Mouse (Mus musculus): ENCODE measurements around the gene Gpr132. TPM values are rescaled to one million over a fixed set of nuclear protein-coding genes. Genes with fewer than 3 reads are reported as not detected.

Gene Gpr132
- polyA plus RNA-seq (2012; rRNA removed), result 3.0 TPM in 2 replicates

DNA sequence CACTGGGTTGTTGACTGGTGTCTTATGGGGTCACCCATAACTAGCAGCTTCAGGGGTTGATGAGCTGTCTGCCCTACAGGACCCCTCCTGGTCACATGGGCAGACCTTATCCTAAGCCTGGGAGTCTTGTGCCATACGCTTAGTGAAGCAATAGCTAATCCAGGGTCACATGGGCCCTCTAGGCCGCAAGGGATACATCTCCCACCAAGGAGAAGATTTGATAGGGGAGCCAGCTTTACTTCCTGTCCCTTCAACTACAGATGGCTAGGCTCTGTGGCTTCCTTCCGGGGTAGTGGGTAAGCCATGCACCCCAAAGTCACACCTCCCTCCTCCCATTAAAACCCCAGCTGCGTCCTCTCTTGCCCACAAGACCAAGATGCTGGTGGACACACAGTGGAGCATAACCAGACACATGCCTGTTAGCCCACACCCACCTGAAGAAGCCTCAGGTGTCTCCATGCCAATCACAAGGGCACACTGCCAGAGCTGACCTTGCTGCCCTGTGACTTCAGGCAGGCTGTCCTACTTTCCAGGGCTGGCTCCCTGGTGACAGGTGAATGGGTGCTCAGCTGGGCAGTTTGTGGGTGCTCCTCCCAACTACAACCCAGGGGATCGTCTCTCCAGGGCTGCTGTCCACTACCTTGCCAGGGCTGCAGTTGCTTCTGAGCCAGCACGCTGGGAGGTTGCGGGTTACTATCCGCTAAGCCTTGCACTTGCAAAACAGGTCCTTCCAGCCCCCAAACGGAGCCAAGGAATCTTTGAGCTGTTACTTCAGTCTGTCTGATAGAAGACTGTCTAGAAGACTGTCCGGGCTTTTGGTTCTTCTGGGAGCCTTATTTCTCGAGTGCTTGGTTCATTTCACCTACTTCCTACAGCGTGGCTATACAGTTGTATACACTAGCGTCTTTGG, at the start of gene Gpr132:
TSS of gene Gpr132 (minus strand) at position 51 of the 910 bp plus-strand sequence.

GRCm38 (mm10) chr12:112829244-112829864, 38.7 kb downstream of the Gpr132 start, which contains the start of gene Cdca4:
Cdca4 (minus strand) TSS chr12:112829423.

DNA sequence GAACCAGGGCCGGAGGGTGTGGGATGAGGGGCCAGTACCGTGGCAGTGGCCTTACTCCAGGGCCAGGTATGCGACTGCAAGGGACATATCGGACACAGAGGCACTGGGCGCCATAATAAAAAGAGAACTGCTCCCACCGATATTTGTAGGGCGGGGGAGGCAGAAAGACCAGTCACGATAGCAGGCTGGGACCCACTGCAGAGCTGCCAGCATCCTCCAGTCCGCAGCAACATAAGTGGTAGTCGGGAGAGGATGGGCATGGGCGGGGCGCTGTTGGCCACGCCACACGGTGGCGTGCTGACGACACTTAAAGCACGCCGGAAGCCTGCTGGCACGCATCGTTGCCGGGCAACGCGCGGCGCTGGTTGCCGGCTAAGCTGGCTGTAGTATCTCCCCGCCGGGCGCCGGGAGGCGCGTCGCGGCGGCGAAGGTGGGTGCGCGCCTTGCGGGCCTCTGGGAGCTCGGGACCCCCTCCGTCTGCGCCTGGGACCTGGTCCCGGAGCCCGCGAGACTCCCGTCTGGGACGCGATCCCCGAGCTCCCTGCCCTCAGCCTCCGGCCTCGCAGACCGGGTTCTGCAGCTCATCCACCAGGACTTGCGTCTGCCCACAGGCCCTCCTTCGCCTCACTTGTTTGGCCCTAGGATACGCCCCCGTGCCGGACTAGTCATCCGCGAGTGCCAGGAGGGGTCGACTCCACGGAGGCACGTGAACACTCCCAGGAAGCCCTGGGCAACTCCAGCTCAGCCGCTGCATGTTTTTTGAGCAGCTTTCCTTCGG, 59.3 kb downstream of the Gpr132 start, which contains the start of gene Clba1:
TSS of gene Clba1 (plus strand) at position 351 of the 778 bp plus-strand sequence.

DNA sequence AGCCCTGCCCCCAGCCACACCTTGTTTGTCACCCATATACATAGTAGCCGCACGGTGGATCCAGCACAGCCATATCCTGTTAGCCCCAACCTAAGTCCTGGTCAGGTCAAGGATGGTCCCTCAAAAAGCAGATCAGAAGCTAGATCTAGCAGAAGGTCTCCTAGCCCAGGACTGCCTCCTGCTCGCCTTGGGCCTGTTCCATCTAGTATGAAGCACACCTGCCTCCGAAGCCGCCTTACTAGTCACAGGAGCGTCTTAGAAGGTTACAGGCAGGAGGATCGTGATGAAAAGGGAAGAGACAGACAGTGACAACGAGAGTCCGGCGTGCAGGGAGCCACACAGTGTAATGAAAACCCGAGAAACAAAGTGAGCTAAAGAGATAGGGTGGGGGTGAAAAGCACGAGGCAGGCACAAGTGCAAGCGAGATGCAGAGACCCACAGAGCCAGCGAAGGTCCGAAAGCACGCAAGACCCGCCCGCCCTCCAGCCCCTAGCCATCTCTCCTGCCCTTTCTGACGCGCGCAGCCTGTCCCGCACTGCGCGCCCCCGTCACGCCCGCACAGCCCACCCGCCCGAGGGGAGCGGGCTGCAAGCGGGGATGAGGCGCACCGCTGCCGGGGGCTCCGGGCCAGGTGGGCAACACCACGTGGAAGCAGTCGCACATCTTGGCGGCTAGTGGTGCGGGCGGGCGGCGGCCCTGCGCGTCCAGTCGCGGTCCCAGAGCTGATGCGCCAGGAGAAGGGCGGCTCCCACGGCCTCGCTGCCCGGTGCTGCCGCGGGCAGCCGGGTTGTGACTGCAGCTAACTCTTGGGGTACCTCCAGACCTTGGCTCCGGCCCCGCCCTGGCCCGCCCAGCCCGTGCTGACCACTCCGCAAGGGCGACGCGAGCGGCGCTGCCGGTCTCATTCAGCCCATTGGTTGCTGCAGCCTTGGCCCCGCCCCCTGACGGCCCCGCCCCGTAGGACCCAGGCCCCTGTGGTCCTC, 65.9 kb downstream of the Gpr132 start, which contains the start of gene Ahnak2:
TSS of gene Ahnak2 (minus strand) at position 794 of the 983 bp plus-strand sequence.

Other genes with a start within 250 kb of the Gpr132 start
- 3.7 and 4.5 TPM in 2 replicates for gene Adssl1, start 248.2 kb downstream of the Gpr132 start, polyA plus RNA-seq (2012; rRNA removed)
- 141 and 169 TPM in 2 replicates for gene Siva1, start 223.5 kb downstream of the Gpr132 start, polyA plus RNA-seq (2012; rRNA removed)
- gene Akt1, start 193.3 kb downstream of the Gpr132 start, polyA plus RNA-seq (2012; rRNA removed), result 246 and 258 TPM in 2 replicates
- gene Zbtb42, start 189.4 kb downstream of the Gpr132 start, polyA plus RNA-seq (2012; rRNA removed), result 17.9 and 20.4 TPM in 2 replicates
- 82.4 and 97.6 TPM in 2 replicates for gene Cep170b, start 147.8 kb downstream of the Gpr132 start, polyA plus RNA-seq (2012; rRNA removed)
- 41.6 and 50.1 TPM in 2 replicates for gene Pld4, start 107.6 kb downstream of the Gpr132 start, polyA plus RNA-seq (2012; rRNA removed)
- gene Ahnak2, start 65.6 kb downstream of the Gpr132 start, polyA plus RNA-seq (2012; rRNA removed), result 17.4 and 19.1 TPM in 2 replicates
- 14.1 and 19.2 TPM in 2 replicates for gene Clba1, start 59.3 kb downstream of the Gpr132 start, polyA plus RNA-seq (2012; rRNA removed)
- gene Cdca4, start 38.8 kb downstream of the Gpr132 start, polyA plus RNA-seq (2012; rRNA removed), result 33.5 and 36.9 TPM in 2 replicates
- gene Jag2, start 61.5 kb upstream of the Gpr132 start, polyA plus RNA-seq (2012; rRNA removed), result 51.9 and 56.8 TPM in 2 replicates
- 59.3 and 65.9 TPM in 2 replicates for gene Nudt14, start 73.9 kb upstream of the Gpr132 start, polyA plus RNA-seq (2012; rRNA removed)
- gene Btbd6, start 108.3 kb upstream of the Gpr132 start, polyA plus RNA-seq (2012; rRNA removed), result 154 and 177 TPM in 2 replicates
- 187 and 302 TPM in 2 replicates for gene Brf1, start 132.5 kb upstream of the Gpr132 start, polyA plus RNA-seq (2012; rRNA removed)
- gene Pacs2, start 146.3 kb upstream of the Gpr132 start, polyA plus RNA-seq (2012; rRNA removed), result 62.7 and 66.0 TPM in 2 replicates
- 0.55 TPM in 1 of 2 replicates, not detected in the other for gene Tex22, start 206.3 kb upstream of the Gpr132 start, polyA plus RNA-seq (2012; rRNA removed)
- 179 and 223 TPM in 2 replicates for gene Mta1, start 230.1 kb upstream of the Gpr132 start, polyA plus RNA-seq (2012; rRNA removed)

All from ovary, adult 2 months (tissue).